Mouse (Mus musculus) retina, postnatal 7 days (tissue): ENCODE measurements around the gene Zyx.

ENCODE experiments used
- DNase-seq: peaks from one replicate; pipeline ENCODE4 v3.0.0-alpha.2; 2012; ENCODE audit warnings: low read depth, low spot score

The Zyx gene

DNA sequence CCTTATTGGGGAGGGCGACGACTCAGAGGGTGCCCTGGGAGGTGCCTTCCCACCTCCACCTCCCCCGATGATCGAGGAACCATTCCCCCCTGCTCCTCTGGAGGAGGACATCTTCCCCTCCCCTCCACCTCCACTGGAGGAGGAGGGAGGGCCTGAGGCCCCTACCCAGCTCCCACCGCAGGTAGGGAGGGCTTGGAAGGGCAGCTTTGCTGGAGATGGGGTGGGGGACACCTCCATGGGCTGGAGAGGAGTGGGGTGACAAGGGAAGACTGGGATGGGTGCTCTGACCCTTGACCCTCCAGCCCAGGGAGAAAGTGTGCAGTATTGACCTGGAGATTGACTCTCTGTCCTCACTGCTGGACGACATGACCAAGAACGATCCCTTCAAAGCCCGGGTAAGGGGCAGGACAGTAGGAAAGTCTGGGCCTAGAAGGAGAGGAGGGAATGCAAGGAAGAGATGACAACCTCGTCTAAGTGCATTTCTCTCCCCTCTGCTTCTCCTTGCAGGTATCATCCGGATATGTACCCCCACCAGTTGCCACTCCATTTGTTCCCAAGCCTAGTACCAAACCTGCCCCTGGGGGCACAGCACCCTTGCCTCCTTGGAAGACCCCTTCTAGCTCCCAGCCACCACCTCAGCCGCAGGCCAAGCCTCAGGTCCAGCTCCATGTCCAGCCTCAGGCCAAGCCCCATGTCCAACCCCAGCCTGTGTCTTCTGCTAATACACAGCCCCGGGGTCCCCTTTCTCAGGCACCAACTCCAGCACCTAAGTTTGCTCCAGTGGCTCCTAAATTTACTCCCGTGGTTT lies 1.7 kb downstream of the Zyx start:
- DNase-seq = no peak

GRCm38 (mm10) chr6:42351776-42352485 lies 2.5 kb downstream of the Zyx start:
- no peak for DNase-seq

GRCm38 (mm10) chr6:42352486-42352846 lies 3.0 kb downstream of the Zyx start:
- DNase-seq = no peak

DNA sequence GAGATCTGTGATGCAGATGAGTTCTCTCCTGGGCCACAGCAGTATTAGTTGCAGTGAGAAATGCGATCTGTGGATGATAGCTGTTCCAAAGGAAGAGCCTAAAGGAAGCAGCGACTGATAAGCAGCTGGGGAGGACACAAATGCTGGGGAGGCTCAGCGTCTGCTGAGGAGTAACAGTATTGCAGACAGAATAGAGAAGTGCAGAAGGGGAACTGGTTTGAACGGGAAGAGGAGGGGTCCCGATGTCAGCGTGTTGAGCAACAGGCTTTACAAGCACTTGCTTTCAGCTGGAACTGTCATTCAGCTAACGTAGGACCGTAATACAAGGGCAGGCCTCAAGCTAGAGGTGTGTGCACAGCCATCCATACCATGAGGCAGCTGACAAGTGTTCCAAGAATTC lies 3.8 kb downstream of the Zyx start:
- no peak for DNase-seq

- DNase-seq = no peak
Observed at GRCm38 (mm10) chr6:42354076-42355019, 4.9 kb downstream of the Zyx start.

DNA sequence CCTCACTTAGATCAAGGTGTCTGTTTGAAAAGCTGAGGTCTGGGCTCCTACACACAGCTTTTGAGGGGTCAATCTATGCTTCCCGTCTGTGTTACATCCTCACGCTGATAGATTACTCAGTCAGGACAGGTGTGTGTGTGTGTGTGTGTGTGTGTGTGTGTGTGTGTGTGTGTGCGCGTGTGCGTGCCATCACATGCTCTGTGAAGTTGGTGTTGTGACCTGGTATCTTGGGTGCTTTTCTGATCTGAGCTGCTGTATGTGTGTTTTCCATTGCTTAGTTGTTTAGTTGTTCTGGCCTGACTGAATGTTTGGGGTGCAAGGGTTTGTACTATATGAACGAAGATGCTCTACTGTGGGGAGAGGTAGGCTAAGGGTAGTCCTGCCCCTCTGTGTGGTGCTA lies 5.9 kb downstream of the Zyx start:
- DNase-seq = no peak

GRCm38 (mm10) chr6:42355794-42356600 lies 6.6 kb downstream of the Zyx start:
- DNase-seq = no peak

- no peak for DNase-seq
Observed at GRCm38 (mm10) chr6:42356913-42357312, 7.5 kb downstream of the Zyx start.

DNA sequence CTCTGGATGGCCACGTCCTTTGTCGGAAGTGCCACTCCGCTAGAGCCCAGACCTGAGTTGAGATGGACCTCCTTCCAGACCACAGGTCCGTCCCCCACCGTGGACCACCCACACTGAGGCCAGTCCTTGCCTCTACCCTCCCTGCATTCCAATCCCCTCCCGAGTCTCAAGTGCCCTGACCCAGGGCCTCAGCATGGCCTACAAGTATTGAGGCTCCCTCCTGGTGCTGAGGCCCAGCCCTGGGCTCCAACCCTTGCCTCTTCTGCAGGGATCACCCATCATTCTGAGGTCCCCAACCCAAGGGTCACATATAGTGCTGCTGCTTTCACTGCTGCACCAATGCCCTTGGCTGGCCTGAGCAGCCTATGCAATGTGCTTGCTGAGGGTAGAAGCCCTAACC lies 8.5 kb downstream of the Zyx start:
- DNase-seq = no peak

GRCm38 (mm10) chr6:42358901-42359300 lies 9.5 kb downstream of the Zyx start:
- DNase-seq = no peak

- no peak for DNase-seq
Observed at GRCm38 (mm10) chr6:42359364-42360147, 10.1 kb downstream of the Zyx start.

GRCm38 (mm10) chr6:42360231-42360840 lies 10.9 kb downstream of the Zyx start:
- no peak for DNase-seq

DNA sequence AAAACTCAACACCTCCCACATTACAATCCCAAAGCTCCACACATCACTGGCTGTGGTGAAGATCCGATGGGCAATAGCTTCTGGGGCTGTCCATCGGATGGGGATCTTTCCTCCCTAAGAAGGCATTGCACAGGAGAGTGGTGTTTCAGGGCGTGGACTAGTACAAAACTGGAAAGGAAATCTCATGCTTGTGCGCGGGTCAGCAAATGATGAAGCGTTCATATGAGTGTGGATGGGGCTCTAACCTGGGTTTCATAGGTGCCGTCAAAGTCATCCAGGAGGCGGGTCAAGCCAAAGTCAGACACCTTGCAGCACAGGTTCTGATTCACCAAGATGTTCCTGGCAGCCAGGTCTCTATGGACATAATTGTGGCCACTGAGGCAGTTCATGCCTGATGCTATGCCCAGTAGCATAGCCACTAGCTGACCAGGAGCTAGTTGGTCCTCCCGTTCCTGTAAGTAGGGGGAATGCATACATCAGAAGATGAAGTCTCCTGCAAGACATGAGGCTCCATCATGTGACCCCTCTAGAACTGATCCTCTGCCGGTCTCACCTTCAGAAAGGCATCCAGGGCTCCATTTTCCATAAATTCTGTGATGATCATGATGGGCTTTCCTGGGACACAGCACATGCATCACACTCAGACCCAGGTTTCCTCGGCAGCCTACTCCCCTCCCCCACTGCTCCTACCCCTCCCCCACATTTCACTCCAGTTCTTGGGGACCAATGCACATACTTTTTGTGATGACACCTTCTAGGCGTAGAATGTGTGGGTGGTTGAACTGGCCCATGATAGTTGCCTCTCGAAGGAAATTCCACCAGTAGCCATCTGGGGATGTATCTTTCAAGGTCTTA lies 11.8 kb downstream of the Zyx start:
- no peak for DNase-seq

GRCm38 (mm10) chr6:42362074-42362473 lies 12.6 kb downstream of the Zyx start:
- DNase-seq = no peak

DNA sequence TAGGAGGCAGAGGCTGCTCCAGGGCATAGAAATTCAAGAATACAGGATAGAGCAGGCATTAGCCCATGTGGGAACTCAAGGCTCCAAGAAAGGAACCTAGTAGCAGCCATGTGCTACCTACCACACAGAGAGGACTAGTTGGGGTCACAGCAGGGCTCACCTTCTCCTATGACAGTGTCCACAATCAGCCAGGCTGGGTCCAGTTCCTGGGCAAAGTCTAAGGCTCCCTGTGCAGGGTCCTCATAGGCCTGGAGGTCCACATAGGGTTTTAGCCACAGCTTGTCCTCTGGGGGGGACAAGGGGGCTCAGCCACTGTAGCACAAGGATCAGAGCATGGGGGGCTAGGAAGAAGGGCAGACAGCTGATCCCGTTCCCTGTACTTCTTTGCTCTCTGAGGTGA lies 13.1 kb downstream of the Zyx start:
- no peak for DNase-seq

DNA sequence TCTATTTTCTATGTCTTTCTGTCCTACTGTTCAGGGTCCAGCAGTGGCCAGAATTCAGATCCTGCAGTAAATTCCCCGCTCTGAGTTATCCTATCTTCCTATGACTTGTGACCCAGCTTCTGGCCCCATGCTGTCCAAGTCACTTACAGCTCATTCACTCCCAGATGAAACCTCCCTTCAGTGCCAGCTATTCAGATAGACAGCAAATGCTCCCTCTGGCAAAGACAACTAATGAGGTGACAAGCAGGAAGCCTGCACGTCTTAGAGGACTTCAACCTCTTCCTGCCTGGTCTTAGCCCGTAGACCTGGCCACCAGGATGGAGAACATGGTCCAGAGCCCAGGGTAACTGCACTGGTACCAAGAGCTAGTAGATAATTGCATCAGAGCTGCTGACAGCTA lies 13.5 kb downstream of the Zyx start:
- no peak for DNase-seq

DNA sequence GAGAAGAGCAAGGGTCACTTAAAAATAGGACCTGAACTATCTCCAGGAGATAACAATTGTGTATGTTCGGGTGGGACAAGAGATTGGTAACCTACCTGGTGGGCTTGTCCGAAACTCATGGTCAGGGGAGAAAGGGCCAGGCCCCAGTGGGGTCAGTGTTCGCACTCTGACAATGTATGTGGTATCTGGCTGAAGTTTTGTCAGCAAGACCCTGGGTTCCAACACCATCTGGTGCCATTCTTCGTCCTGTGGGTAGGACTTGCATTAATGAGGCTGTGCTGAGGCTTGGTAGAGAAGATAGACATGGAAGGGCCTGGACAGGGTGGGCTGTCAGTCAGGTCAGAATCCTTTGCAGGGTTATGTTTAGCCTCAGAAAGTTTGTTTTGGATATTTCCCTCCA lies 14.6 kb downstream of the Zyx start:
- no peak for DNase-seq

DNA sequence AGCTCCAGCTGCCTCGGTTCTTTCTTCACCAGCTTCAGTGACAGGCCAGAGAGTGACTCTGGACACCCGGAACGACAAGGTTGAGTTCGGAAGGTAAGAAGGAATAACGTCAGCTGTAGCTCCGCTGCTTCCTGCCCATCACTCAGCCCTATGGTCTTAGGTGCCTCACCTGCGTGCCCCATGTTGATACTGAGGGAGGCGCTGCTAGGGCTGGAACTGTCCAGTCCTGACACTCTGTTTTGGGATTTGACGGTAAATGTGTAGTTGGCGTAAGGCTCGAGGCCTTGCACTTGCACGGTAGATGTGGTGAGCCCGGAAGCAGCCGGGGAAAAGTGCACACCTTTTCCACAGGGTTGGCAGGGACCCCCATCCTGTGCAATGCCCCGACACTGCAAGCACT lies 15.2 kb downstream of the Zyx start:
- DNase-seq = no peak

- DNase-seq = no peak
Observed at GRCm38 (mm10) chr6:42365215-42365614, 15.8 kb downstream of the Zyx start.
